Mouse (Mus musculus): Measurements from ENCODE around the gene Col2a1. TPM values are rescaled to one million over a fixed set of nuclear protein-coding genes. Genes with fewer than 3 reads are reported as not detected.

The Col2a1 gene
- polyA plus RNA-seq (2015; fragmentation: Illumina TruSeq; extraction: RNeasy Lipid Tissue Mini Kit (QIAGEN cat#74804); ENCODE audit: insufficient read depth, low read depth, low replicate concordance) = not detected

DNA sequence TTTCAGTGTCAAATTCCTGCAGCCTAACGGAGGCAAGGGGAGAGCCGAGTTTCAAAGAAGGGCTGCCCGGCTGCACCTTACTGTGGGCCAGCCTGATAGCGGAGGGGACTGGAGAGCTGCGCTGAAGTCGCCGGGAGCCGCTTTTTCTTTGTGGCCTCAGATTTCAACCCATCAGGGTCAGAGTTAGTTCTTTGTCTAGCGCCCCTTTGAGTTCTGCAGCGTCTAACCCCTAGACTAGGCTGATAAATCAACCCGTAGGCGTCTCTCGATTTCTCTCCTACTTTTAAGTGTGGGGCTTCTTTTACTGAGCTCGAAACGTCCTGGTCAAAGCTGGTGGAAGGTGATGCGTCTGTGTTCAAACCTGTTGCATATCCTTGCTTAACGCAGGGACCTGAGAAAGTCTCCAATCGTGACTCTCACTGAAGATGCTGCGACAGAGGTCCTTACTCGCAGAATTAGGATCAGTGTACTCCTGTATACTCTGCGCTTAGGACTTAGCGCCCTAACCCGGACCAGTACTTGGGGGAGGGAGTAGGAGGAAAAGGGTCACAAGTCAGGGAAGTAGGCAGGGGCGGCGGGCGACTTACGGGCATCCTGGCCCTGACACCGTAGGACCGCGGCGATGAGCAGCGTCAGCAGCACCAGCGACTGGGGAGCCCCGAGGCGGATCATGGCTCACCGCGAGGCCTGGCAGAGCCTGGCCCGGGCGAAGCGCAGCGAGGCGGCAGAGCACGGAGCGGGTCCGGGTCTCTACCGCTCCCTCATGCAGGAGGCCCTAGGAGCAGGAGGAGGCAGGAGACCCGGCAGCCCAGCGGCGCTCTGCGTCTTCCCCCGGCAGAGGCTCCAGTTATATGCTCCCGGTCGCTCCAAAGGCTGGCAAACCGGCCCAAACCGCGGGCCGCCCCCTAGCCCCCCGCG, at the start of gene Col2a1:
Col2a1 (minus strand) TSS at position 874 of the 918 bp plus-strand sequence.

GRCm38 (mm10) chr15:97963989-97964835, 40.3 kb downstream of the Col2a1 start, which contains the start of gene Tmem106c:
Tmem106c (plus strand) TSS chr15:97964200.

Other genes with a start within 250 kb of the Col2a1 start
- gene Rapgef3, start 236.7 kb downstream of the Col2a1 start, polyA plus RNA-seq (2015; fragmentation: Illumina TruSeq; extraction: RNeasy Lipid Tissue Mini Kit (QIAGEN cat#74804); ENCODE audit: insufficient read depth, low read depth, low replicate concordance) = 15.4 TPM
- 23.5 TPM for gene Slc48a1, start 226.2 kb downstream of the Col2a1 start, polyA plus RNA-seq (2015; fragmentation: Illumina TruSeq; extraction: RNeasy Lipid Tissue Mini Kit (QIAGEN cat#74804); ENCODE audit: insufficient read depth, low read depth, low replicate concordance)
- 22.3 TPM for gene Hdac7, start 160.2 kb downstream of the Col2a1 start, polyA plus RNA-seq (2015; fragmentation: Illumina TruSeq; extraction: RNeasy Lipid Tissue Mini Kit (QIAGEN cat#74804); ENCODE audit: insufficient read depth, low read depth, low replicate concordance)
- gene Vdr, start 94.1 kb downstream of the Col2a1 start, polyA plus RNA-seq (2015; fragmentation: Illumina TruSeq; extraction: RNeasy Lipid Tissue Mini Kit (QIAGEN cat#74804); ENCODE audit: insufficient read depth, low read depth, low replicate concordance) = 5.1 TPM
- 13.9 TPM for gene Tmem106c, start 40.5 kb downstream of the Col2a1 start, polyA plus RNA-seq (2015; fragmentation: Illumina TruSeq; extraction: RNeasy Lipid Tissue Mini Kit (QIAGEN cat#74804); ENCODE audit: insufficient read depth, low read depth, low replicate concordance)
- gene Pfkm, start 87.9 kb upstream of the Col2a1 start, polyA plus RNA-seq (2015; fragmentation: Illumina TruSeq; extraction: RNeasy Lipid Tissue Mini Kit (QIAGEN cat#74804); ENCODE audit: insufficient read depth, low read depth, low replicate concordance) = 5.8 TPM
- gene Senp1, start 89.0 kb upstream of the Col2a1 start, polyA plus RNA-seq (2015; fragmentation: Illumina TruSeq; extraction: RNeasy Lipid Tissue Mini Kit (QIAGEN cat#74804); ENCODE audit: insufficient read depth, low read depth, low replicate concordance) = 3.8 TPM
- gene Asb8, start 160.9 kb upstream of the Col2a1 start, polyA plus RNA-seq (2015; fragmentation: Illumina TruSeq; extraction: RNeasy Lipid Tissue Mini Kit (QIAGEN cat#74804); ENCODE audit: insufficient read depth, low read depth, low replicate concordance) = 6.8 TPM
- gene Ccdc184, start 162.5 kb upstream of the Col2a1 start, polyA plus RNA-seq (2015; fragmentation: Illumina TruSeq; extraction: RNeasy Lipid Tissue Mini Kit (QIAGEN cat#74804); ENCODE audit: insufficient read depth, low read depth, low replicate concordance) = 0.72 TPM
- gene Olfr288, start 190.8 kb upstream of the Col2a1 start, polyA plus RNA-seq (2015; fragmentation: Illumina TruSeq; extraction: RNeasy Lipid Tissue Mini Kit (QIAGEN cat#74804); ENCODE audit: insufficient read depth, low read depth, low replicate concordance) = not detected
- gene Gm44579, start 216.3 kb upstream of the Col2a1 start, polyA plus RNA-seq (2015; fragmentation: Illumina TruSeq; extraction: RNeasy Lipid Tissue Mini Kit (QIAGEN cat#74804); ENCODE audit: insufficient read depth, low read depth, low replicate concordance) = not detected
- not detected for gene Olfr287, start 216.4 kb upstream of the Col2a1 start, polyA plus RNA-seq (2015; fragmentation: Illumina TruSeq; extraction: RNeasy Lipid Tissue Mini Kit (QIAGEN cat#74804); ENCODE audit: insufficient read depth, low read depth, low replicate concordance)
- not detected for gene Olfr286, start 229.8 kb upstream of the Col2a1 start, polyA plus RNA-seq (2015; fragmentation: Illumina TruSeq; extraction: RNeasy Lipid Tissue Mini Kit (QIAGEN cat#74804); ENCODE audit: insufficient read depth, low read depth, low replicate concordance)